Mouse (Mus musculus): ENCODE data around the gene 1700125H20Rik. TPM values are rescaled to one million over a fixed set of nuclear protein-coding genes. Genes with fewer than 3 reads are reported as not detected.
"Not testable (repeated sequence)": the region's sequence is repeated elsewhere in the genome, so short reads cannot be mapped to it uniquely, and the experiment has no call there.

The 1700125H20Rik gene
- polyA plus RNA-seq, 1 experiment from 2014 or later: 0.49 TPM

DNA sequence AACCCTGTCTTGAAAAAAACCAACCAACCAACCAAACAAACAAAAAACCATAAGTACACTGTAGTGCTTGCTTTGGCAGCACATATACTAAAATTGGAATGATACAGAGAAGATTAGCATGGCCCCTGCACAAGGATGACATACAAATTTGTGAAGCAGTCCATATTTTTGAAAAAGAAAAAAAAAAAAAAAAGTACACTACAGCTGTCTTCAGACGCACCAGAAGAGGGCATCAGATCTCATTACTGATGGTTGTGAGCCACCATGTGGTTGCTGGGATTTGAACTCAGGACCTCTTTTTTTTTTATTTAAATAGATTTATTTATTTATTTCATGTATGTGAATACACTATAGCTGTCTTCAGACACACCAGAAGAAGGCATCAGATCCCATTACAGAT, 7.2 kb upstream of the 1700125H20Rik start:
- not testable (repeated sequence) for H3K27me3 ChIP-seq (replicated peaks); ATAC-seq (ENCODE audit: low FRiP score, low read depth); H3K4me3 ChIP-seq; H3K4me1 ChIP-seq; H3K27ac ChIP-seq; H3K4me2 ChIP-seq (replicated peaks); H3K9ac ChIP-seq; H3K36me3 ChIP-seq; H3K9me3 ChIP-seq
- WGBS: 83% methylated on average over 1 of the region's 1 CpGs

DNA sequence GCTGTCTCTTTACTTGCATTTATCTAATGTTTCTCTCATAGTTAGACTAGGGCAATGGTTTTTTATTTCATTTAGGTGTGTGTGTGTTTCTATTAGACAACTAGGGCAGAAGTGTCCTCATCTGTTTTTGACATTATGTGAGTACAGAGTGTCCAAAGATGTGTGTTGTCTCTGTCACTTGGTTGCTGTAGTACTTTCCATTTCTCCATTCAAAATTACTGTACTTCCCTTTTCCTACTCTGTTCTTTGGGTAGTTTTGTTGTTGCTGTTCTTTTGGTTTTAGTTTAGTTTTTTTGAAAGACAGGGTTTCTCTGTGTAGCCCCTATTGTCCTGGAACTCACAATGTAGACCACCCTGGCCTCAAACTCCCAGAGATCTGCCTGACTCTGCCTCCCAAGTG, 5.8 kb upstream of the 1700125H20Rik start:
- no peak overlapping the region for H3K4me2 ChIP-seq (replicated peaks)
- H3K4me1 ChIP-seq: no peaks in the 10 kb centered on the region
- no peak overlapping the region for H3K9ac ChIP-seq
- no peak overlapping the region for H3K27ac ChIP-seq
- no peak for ATAC-seq (ENCODE audit: low FRiP score, low read depth)
- H3K27me3 ChIP-seq (replicated peaks): no peaks in the 10 kb centered on the region
- no peaks in the 10 kb centered on the region for H3K9me3 ChIP-seq
- no peak overlapping the region for H3K4me3 ChIP-seq
- no peaks in the 10 kb centered on the region for H3K36me3 ChIP-seq

DNA sequence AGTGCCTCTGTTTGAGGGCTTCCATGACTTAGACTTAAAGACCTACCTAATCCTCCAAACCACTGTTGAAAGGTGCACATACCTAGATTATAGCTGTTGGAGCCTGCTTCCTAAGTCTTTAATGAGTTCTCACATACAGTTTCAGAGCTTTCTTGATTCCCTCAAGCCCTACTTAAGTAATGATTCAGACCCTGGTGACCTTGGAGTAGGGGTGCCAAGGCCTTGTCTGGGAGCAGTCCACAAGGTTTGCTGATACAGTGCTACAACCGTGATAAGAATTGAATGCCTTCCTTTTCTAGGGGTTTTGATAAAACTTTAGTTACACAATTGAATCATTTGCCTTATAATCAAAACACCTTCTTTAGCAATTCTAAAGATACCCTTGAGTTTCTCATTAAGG, 2.7 kb upstream of the 1700125H20Rik start:
- Histone ChIP-seq H3K27me3 (replicated peaks) (0 out of 2 replicates have a peak, but pooled peaks cover 4% of the 10 kb centered on the region), H3K27ac (no peak overlapping the region), H3K4me1 (no peaks in the 10 kb centered on the region), H3K9me3 (no peaks in the 10 kb centered on the region), H3K4me2 (replicated peaks) (no peak overlapping the region), H3K4me3 (no peak overlapping the region), H3K36me3 (no peaks in the 10 kb centered on the region), H3K9ac (no peak overlapping the region)
- no peak for ATAC-seq (ENCODE audit: low FRiP score, low read depth)
- 85% methylated on average over 1 of the region's 1 CpGs for WGBS

DNA sequence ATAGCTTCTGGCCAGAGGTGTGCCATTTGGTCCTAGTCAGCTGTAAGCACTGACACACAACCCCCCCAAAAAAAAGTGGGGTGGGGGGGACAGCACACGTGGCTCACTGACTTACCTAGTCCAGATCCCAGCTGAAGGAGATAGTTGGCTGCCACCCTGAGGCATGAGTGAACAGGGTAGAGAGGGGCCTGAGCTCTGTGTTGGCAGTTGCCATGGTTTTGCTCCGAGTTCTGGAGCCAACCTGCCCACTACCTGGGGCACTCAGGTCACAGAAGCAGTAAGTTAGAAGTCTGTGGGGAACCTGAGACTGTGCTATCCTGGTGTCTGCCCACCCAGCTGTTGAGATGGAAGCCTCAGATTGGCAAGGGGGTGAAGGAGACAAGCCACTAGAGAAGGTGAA, 629 bp downstream of the 1700125H20Rik start:
- H3K27ac ChIP-seq: no peak overlapping the region
- H3K9me3 ChIP-seq: no peaks in the 10 kb centered on the region
- H3K36me3 ChIP-seq: no peaks in the 10 kb centered on the region
- no peak overlapping the region for H3K4me3 ChIP-seq
- ATAC-seq (ENCODE audit: low FRiP score, low read depth): no peak
- H3K4me1 ChIP-seq: no peaks in the 10 kb centered on the region
- no peak overlapping the region for H3K9ac ChIP-seq
- 0 out of 2 replicates have a peak, but pooled peaks cover 4% of the 10 kb centered on the region for H3K27me3 ChIP-seq (replicated peaks)
- peak overlapping the region; percentile 59; the same call in 1 of the 2 replicates for H3K4me2 ChIP-seq (replicated peaks)
- WGBS: 45% methylated on average over 2 of the region's 2 CpGs

DNA sequence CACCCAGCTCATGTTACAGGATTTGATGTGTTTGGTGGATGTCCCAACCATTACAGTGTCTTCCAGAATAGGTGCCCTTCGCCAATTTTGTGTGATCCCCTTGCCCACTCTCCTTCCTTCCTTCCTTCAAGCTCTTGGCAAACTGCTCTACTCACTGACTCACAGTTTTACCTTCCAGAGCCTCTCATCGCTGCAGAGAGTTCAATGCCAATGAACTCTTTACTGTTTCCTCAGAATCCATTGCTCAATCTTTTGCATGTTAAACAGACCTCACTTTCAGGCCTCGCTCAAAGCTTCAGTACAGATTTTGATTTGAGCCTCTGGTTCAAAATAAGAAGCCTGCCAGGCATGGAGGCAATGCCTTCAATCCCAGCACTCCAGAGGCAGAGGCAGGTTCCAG, 5.7 kb downstream of the 1700125H20Rik start:
- H3K27me3 ChIP-seq (replicated peaks): 0 out of 2 replicates have a peak, but pooled peaks cover under 1% of the 10 kb centered on the region
- H3K36me3 ChIP-seq: no peaks in the 10 kb centered on the region
- H3K9me3 ChIP-seq: no peaks in the 10 kb centered on the region
- no peak for ATAC-seq (ENCODE audit: low FRiP score, low read depth)
- no peak overlapping the region for H3K9ac ChIP-seq
- WGBS: 85% methylated on average over 3 of the region's 3 CpGs
- no peak overlapping the region for H3K4me2 ChIP-seq (replicated peaks)
- no peaks in the 10 kb centered on the region for H3K4me1 ChIP-seq
- no peak overlapping the region for H3K4me3 ChIP-seq
- H3K27ac ChIP-seq: no peak overlapping the region

DNA sequence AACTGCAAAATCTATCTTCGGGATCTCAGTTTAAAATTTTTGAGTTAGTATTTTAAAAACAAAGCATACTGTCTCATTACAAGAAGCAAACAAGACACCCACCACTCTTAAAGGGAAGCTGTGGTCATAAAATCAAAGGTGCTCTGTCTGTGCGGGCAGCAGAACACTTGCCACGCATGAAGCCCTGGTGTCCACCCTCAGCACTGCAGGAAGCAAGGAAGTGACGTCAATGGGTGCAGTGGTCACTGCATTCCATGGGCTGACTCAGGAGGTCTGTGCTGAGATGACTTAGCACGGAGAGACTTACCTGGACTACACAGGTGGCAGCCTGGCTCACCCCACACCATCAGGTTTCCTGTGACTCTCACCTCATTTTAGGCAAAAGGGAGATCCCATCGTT, 7.6 kb downstream of the 1700125H20Rik start:
- no peak overlapping the region for H3K4me2 ChIP-seq (replicated peaks)

DNA sequence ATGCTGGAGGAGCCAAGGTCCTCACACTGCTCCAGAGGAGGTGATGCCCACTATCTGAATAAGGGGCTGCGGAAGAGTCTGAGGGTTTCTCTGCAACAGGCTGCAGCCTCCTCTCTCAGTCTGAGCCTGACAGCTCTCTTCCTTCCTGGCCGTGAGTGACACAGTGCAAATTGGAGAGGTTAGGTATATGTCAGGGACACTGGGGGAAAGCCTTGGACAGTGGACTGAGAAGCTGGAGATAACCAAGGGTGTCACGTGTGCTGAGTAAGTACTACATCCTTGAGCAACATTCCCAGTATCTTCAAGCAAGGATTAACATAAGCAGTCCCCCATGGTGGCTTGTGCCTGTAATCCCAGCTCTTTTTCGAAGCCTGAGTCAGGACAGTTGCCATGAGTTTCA, 8.2 kb downstream of the 1700125H20Rik start:
- peaks cover 5% of the 10 kb centered on the region; the same call in 1 of the 2 replicates for H3K4me1 ChIP-seq
- H3K36me3 ChIP-seq: no peaks in the 10 kb centered on the region
- no peaks in the 10 kb centered on the region for H3K9me3 ChIP-seq
- H3K27ac ChIP-seq: no peak overlapping the region
- H3K9ac ChIP-seq: no peak overlapping the region
- H3K4me3 ChIP-seq: no peak overlapping the region
- no peak overlapping the region for H3K4me2 ChIP-seq (replicated peaks)
- no peak for ATAC-seq (ENCODE audit: low FRiP score, low read depth)
- WGBS: 89% methylated on average over 4 of the region's 4 CpGs
- H3K27me3 ChIP-seq (replicated peaks): no peaks in the 10 kb centered on the region

More for the DNA sequence above, 7.6 kb downstream of the 1700125H20Rik start:
- Histone ChIP-seq H3K36me3 (no peaks in the 10 kb centered on the region), H3K27me3 (replicated peaks) (no peaks in the 10 kb centered on the region), H3K9ac (no peak overlapping the region), H3K27ac (no peak overlapping the region), H3K9me3 (no peaks in the 10 kb centered on the region), H3K4me3 (no peak overlapping the region), H3K4me1 (no peaks in the 10 kb centered on the region)
- 89% methylated on average over 6 of the region's 6 CpGs for WGBS
- ATAC-seq (ENCODE audit: low FRiP score, low read depth): no peak

DNA sequence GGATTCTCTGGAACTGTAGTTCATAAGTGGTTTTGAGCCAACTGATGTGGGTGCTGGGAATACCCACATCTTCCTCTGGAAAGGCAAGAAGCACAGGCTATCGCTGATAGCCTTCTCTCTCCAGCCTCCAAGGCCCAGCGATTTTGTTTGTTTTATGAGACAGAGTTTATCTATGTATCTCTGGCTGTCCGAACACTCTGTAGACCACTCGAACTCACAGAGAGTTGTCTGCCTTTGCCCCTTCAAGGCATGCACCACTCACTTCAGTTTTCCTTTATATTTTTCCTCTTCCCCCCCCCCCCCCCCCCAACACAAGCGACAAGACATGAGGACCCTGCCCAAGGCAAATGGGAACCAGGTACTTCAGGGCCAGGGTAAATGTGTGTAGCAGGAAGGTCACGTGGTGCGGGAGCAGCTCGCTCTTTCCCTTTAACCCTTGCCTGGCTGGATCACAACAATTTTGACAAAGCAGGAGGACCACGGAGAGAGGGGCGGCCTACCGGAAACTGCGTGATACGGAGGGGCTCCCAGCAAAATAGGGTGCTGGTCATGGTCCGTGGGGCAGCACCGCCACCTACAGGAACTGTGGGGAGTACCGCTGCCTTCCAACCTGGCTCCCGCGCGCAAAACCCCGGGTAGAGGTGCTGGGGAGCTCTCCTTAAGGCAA, 12.5 kb downstream of the 1700125H20Rik start:
- Histone ChIP-seq H3K4me1 (peaks cover 5% of the 10 kb centered on the region; the same call in 1 of the 2 replicates), H3K27ac (no peak overlapping the region), H3K27me3 (replicated peaks) (no peaks in the 10 kb centered on the region), H3K4me2 (replicated peaks) (peak overlapping the region; percentile 59), H3K9me3 (no peaks in the 10 kb centered on the region), H3K4me3 (peak overlapping the region; percentile 27), H3K9ac (peak overlapping the region; percentile 38), H3K36me3 (no peaks in the 10 kb centered on the region)
- WGBS: 10% methylated on average over 20 of the region's 20 CpGs
- ATAC-seq (ENCODE audit: low FRiP score, low read depth): peak; percentile 82

DNA sequence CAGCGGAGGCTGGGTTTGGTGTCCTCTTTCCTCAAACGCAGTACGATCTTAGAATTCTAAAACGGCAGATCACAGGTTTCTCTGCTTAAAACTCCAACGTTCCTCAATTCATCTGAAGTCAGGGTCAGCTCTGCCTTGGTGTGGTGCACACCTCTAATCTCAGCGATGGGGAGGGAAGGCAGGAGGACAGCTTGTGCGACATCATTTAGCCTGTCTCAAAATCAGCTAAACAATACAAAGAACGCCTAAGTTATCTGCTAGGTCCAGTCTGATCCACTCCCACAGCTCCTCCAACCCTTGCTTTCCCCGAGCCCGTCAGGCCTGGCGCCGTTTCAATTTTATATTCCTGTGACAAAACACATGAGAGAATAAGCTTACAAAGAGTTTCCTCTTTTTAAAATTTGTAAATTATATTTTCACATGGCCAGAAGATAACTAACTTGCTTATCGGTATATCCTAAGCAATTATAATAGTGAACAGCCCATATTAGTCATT, 13.1 kb downstream of the 1700125H20Rik start:
- H3K36me3 ChIP-seq: peaks cover 2% of the 10 kb centered on the region
- peaks cover 5% of the 10 kb centered on the region; the same call in 1 of the 2 replicates for H3K4me1 ChIP-seq
- WGBS: 33% methylated on average over 13 of the region's 13 CpGs
- H3K4me3 ChIP-seq: peak overlapping the region; percentile 27
- ATAC-seq (ENCODE audit: low FRiP score, low read depth): 0 out of 2 replicates have a peak, but pooled peaks have one; percentile 25
- H3K4me2 ChIP-seq (replicated peaks): peak overlapping the region; percentile 59
- H3K27me3 ChIP-seq (replicated peaks): no peaks in the 10 kb centered on the region
- peak overlapping the region; percentile 38; the same call in 1 of the 2 replicates for H3K9ac ChIP-seq
- no peak overlapping the region for H3K27ac ChIP-seq
- H3K9me3 ChIP-seq: no peaks in the 10 kb centered on the region

DNA sequence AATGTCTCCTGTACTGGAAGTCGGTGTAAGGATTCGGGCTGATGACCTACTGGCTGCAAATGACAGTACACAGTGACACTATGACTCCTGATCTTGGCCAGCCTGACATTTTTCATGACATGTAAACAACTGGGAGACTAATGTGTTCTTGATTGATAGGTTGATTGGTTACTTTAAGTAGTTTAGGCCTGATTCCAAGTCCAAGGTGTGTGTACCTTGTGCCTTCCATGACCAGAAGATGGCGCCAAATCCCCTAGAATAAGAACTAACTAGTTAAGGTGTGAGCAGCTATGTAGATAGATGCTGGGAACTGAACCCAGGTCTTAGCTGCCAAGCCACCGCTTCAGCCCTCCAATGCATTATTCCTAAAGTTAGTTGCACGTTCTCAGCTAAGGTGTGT, 13.9 kb downstream of the 1700125H20Rik start:
- no peaks in the 10 kb centered on the region for H3K9me3 ChIP-seq
- no peak for ATAC-seq (ENCODE audit: low FRiP score, low read depth)
- H3K27ac ChIP-seq: no peak overlapping the region
- peaks cover 5% of the 10 kb centered on the region; the same call in 1 of the 2 replicates for H3K4me1 ChIP-seq
- H3K36me3 ChIP-seq: peaks cover 9% of the 10 kb centered on the region
- H3K27me3 ChIP-seq (replicated peaks): no peaks in the 10 kb centered on the region
- H3K9ac ChIP-seq: no peak overlapping the region
- H3K4me2 ChIP-seq (replicated peaks): no peak overlapping the region
- 67% methylated on average over 5 of the region's 5 CpGs for WGBS
- H3K4me3 ChIP-seq: no peak overlapping the region

DNA sequence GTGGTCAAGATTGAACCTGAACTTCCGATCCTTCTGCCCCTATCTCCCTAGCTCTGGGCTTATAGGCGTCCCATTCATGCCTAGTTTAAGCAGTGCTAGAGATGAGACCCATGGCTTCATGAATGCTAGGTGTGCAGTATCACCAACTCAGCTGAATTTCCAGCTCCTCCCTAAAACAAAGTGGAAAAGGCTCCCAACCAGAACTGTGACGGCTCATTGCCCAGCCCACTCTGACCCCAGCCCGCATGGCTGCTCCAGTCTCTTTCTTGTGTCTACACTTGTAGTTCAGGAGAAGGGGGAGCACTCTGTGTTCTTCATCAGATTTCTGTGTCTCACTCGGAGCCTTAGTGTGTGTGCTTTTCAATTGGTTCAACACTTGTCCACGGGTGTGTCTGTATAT, 14.6 kb downstream of the 1700125H20Rik start:
- H3K27me3 ChIP-seq (replicated peaks): no peaks in the 10 kb centered on the region
- H3K27ac ChIP-seq: no peak overlapping the region
- H3K9me3 ChIP-seq: no peaks in the 10 kb centered on the region
- H3K4me2 ChIP-seq (replicated peaks): no peak overlapping the region
- H3K4me3 ChIP-seq: no peak overlapping the region
- H3K36me3 ChIP-seq: peaks cover 14% of the 10 kb centered on the region
- peaks cover 5% of the 10 kb centered on the region; the same call in 1 of the 2 replicates for H3K4me1 ChIP-seq
- H3K9ac ChIP-seq: no peak overlapping the region
- no peak for ATAC-seq (ENCODE audit: low FRiP score, low read depth)
- 90% methylated on average over 6 of the region's 6 CpGs for whole genome bisulfite sequencing

DNA sequence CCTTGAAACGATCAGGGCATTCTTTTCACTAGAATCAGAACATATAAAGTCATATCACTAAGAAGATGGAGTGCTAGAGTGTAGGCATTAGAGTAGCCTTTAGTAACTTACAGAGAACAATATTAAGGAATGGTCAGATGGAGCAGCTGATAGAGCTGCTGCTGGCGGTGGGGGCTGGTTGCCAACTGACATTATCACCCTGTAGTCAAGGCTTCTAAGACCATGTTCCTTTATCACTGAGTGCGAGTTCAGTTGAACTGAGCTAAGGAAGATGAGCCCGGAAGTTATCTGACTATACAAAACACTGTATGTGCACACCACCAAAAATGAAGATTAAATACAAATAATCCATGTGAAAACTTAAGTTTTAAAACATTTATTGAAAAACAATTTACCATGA, 18.9 kb downstream of the 1700125H20Rik start:
- H3K27ac ChIP-seq: no peak overlapping the region
- no peak for ATAC-seq (ENCODE audit: low FRiP score, low read depth)
- H3K4me1 ChIP-seq: no peaks in the 10 kb centered on the region
- WGBS: 96% methylated on average over 4 of the region's 4 CpGs
- no peaks in the 10 kb centered on the region for H3K27me3 ChIP-seq (replicated peaks)
- no peak overlapping the region for H3K4me2 ChIP-seq (replicated peaks)
- no peak overlapping the region for H3K4me3 ChIP-seq
- H3K9ac ChIP-seq: no peak overlapping the region
- no peaks in the 10 kb centered on the region for H3K9me3 ChIP-seq
- H3K36me3 ChIP-seq: peaks cover 46% of the 10 kb centered on the region

DNA sequence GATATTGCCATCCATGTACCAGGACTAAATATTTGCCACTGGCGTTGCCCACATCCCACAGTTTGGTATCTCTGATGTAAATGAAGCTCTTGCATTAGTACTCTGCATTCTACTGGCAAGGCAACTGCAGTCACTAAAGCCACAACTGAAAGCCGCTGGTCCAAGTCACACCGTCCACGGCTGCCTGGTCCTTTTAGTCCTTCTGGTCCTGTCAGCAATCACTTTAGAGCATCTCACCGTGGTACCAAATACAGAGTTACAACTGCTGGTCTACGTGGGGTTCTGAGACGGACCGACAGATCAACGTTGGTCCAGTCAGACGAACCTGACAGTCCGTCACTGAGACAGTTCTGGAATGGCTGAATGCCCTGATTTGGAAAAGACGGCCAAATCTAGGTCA, 20.5 kb downstream of the 1700125H20Rik start:
- H3K27ac ChIP-seq: no peak overlapping the region
- H3K27me3 ChIP-seq (replicated peaks): no peaks in the 10 kb centered on the region
- H3K4me3 ChIP-seq: no peak overlapping the region
- peaks cover 61% of the 10 kb centered on the region for H3K36me3 ChIP-seq
- H3K4me2 ChIP-seq (replicated peaks): no peak overlapping the region
- ATAC-seq (ENCODE audit: low FRiP score, low read depth): no peak
- H3K9me3 ChIP-seq: no peaks in the 10 kb centered on the region
- H3K9ac ChIP-seq: no peak overlapping the region
- WGBS: 94% methylated on average over 12 of the region's 12 CpGs
- H3K4me1 ChIP-seq: no peaks in the 10 kb centered on the region
